ENCODE assay signal across 19 mouse cellular contexts in genomic region chr3:135990338-135990737, GRCm38 (mm10).
"Had no signal": no experiment of that assay in that cellular context is flagged by ENCODE, and none has a peak within 500 bp of the region (broad histone marks: within the 10 kb centered on the region; RNA-seq: fewer than 3 reads in every experiment).

No protein-coding gene starts in this region.

- H3K4me3 ChIP-seq: kidney, embryonic 15.5 days; limb, embryonic 10.5 days; limb, embryonic 13.5 days; liver, embryonic 12.5 days; liver, embryonic 15.5 days; lung, embryonic 15.5 days; megakaryocyte, embryonic 14.5 days; midbrain, embryonic 10.5 days; neural tube, embryonic 13.5 days had no signal

- H3K9ac ChIP-seq: kidney, embryonic 15.5 days; limb, embryonic 13.5 days; liver, embryonic 12.5 days; liver, embryonic 15.5 days; lung, embryonic 15.5 days; neural tube, embryonic 13.5 days had no signal

- H3K4me1 ChIP-seq: kidney, embryonic 15.5 days; liver, embryonic 12.5 days; liver, embryonic 15.5 days; lung, embryonic 15.5 days had no signal

- ATAC-seq: liver, embryonic 12.5 days had no signal

- H3K27me3 ChIP-seq: kidney, embryonic 15.5 days; limb, embryonic 13.5 days; liver, embryonic 12.5 days; liver, embryonic 15.5 days; lung, embryonic 15.5 days; megakaryocyte, embryonic 14.5 days; neural tube, embryonic 13.5 days had no signal

- DNase-seq: kidney, adult 8-10 months; kidney, postnatal 10 days; kidney, postnatal 36 days; layer of hippocampus, adult 9-11 months; liver; lung, adult 18-20 months; lung, postnatal 10 days; lung, postnatal 36 days; thymus, adult 18-20 months; thymus, postnatal 36 days had no signal

- H3K9me3 ChIP-seq: kidney, embryonic 15.5 days; limb, embryonic 10.5 days; limb, embryonic 13.5 days; liver, embryonic 12.5 days; liver, embryonic 15.5 days; lung, embryonic 15.5 days; megakaryocyte, embryonic 14.5 days; midbrain, embryonic 10.5 days; neural tube, embryonic 13.5 days had no signal

- H3K4me2 ChIP-seq: kidney, embryonic 15.5 days; limb, embryonic 13.5 days; liver, embryonic 12.5 days; liver, embryonic 15.5 days; lung, embryonic 15.5 days; neural tube, embryonic 13.5 days had no signal

- H3K27ac ChIP-seq: kidney, embryonic 15.5 days; limb, embryonic 10.5 days; limb, embryonic 13.5 days; liver, embryonic 12.5 days; liver, embryonic 15.5 days; lung, embryonic 15.5 days; midbrain, embryonic 10.5 days; neural tube, embryonic 13.5 days had no signal

- H3K36me3 ChIP-seq: kidney, embryonic 15.5 days; limb, embryonic 10.5 days; limb, embryonic 13.5 days; liver, embryonic 12.5 days; liver, embryonic 15.5 days; lung, embryonic 15.5 days; midbrain, embryonic 10.5 days; neural tube, embryonic 13.5 days had no signal
